ENCODE assay signal across 18 mouse cellular contexts in the genomic region with DNA sequence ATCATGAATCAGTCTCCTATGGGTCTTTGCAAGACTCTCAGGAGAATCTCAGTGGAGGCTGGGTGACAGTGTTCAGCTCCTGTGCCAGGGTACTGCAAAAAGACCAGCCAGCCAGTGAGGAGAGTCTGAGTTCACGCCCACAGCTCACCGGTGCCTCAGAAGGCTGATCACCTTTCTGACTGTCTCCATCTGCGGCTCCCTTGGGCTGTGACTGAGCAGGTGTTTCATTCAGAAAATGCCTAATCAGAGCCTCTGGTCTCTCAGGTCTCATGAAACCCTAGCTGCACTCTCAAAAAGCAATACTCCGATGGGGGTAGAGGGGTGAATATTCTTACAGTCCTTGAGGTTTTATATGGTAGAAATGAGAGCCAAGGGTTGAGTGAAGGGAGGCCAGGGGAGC.
DNase-seq lines count a peak whose midpoint lies in the region; ATAC-seq and TF ChIP-seq lines count a peak whose summit lies in the region.
"Had no signal": no experiment of that assay in that cellular context is flagged by ENCODE, and none has a peak within 500 bp of the region (broad histone marks: within the 10 kb centered on the region; RNA-seq: fewer than 3 reads in every experiment).

No protein-coding gene starts in this region.

- H3K4me3 ChIP-seq in forebrain, embryonic 15.5 days = no peak overlapping the region
- no peak overlapping the region for H3K4me3 ChIP-seq in forebrain, embryonic 16.5 days (replicated peaks; ENCODE audit: low read length)
- H3K4me3 ChIP-seq in midbrain, postnatal 0 days (ENCODE audit: low read depth, low read length) = no peak overlapping the region
- no peak overlapping the region for H3K4me3 ChIP-seq in midbrain, embryonic 14.5 days (replicated peaks; ENCODE audit: low read depth, low read length)
- H3K4me3 ChIP-seq in embryonic facial prominence, embryonic 13.5 days = no peak overlapping the region
- no peak overlapping the region for H3K4me3 ChIP-seq in forebrain, embryonic 12.5 days (replicated peaks)
- H3K4me3 ChIP-seq: liver, embryonic 12.5 days; lung, embryonic 15.5 days had no signal

- 0 out of 2 replicates have a peak, but pooled peaks cover 5% of the 10 kb centered on the region for H3K4me1 ChIP-seq in forebrain, embryonic 15.5 days
- H3K4me1 ChIP-seq in forebrain, embryonic 16.5 days (replicated peaks; ENCODE audit: control insufficient read depth, insufficient read depth, low read length) = 0 out of 2 replicates have a peak, but pooled peaks cover 2% of the 10 kb centered on the region
- no peaks in the 10 kb centered on the region for H3K4me1 ChIP-seq in midbrain, postnatal 0 days (ENCODE audit: insufficient read depth, low read length)
- no peaks in the 10 kb centered on the region for H3K4me1 ChIP-seq in midbrain, embryonic 14.5 days (ENCODE audit: control insufficient read depth, insufficient read depth, low read length)
- 0 out of 2 replicates have a peak, but pooled peaks cover 4% of the 10 kb centered on the region for H3K4me1 ChIP-seq in embryonic facial prominence, embryonic 13.5 days
- no peaks in the 10 kb centered on the region for H3K4me1 ChIP-seq in forebrain, embryonic 12.5 days
- H3K4me1 ChIP-seq: liver, embryonic 12.5 days; lung, embryonic 15.5 days had no signal

- no peak overlapping the region for H3K4me2 ChIP-seq in forebrain, embryonic 15.5 days (replicated peaks)
- no peak overlapping the region for H3K4me2 ChIP-seq in forebrain, embryonic 16.5 days (ENCODE audit: low read length)
- no peak overlapping the region for H3K4me2 ChIP-seq in midbrain, postnatal 0 days (ENCODE audit: low read depth, low read length, poor library complexity, severe bottlenecking)
- no peak overlapping the region for H3K4me2 ChIP-seq in midbrain, embryonic 14.5 days (ENCODE audit: low read length)
- no peak overlapping the region for H3K4me2 ChIP-seq in embryonic facial prominence, embryonic 13.5 days
- H3K4me2 ChIP-seq in forebrain, embryonic 12.5 days = no peak overlapping the region
- H3K4me2 ChIP-seq: liver, embryonic 12.5 days; lung, embryonic 15.5 days; midbrain, embryonic 11.5 days had no signal

- H3K27me3 ChIP-seq in forebrain, embryonic 15.5 days = no peaks in the 10 kb centered on the region
- no peaks in the 10 kb centered on the region for H3K27me3 ChIP-seq in forebrain, embryonic 16.5 days (replicated peaks; ENCODE audit: control insufficient read depth, insufficient read depth, low read length)
- no peaks in the 10 kb centered on the region for H3K27me3 ChIP-seq in midbrain, postnatal 0 days (ENCODE audit: insufficient read depth, low read length)
- H3K27me3 ChIP-seq in midbrain, embryonic 14.5 days (ENCODE audit: control insufficient read depth, insufficient read depth, low read length) = no peaks in the 10 kb centered on the region
- H3K27me3 ChIP-seq in embryonic facial prominence, embryonic 13.5 days = no peaks in the 10 kb centered on the region
- H3K27me3 ChIP-seq in forebrain, embryonic 12.5 days = no peaks in the 10 kb centered on the region
- H3K27me3 ChIP-seq: liver, embryonic 12.5 days; lung, embryonic 15.5 days; Patski had no signal

- peak; percentile 3 for DNase-seq in midbrain, postnatal 0 days (ENCODE audit: low spot score)
- DNase-seq in midbrain, embryonic 14.5 days = no peak
- DNase-seq in Muller cell, postnatal 12 days (ENCODE audit: inconsistent ontology term) = no peak
- DNase-seq: adrenal gland, postnatal 14 days; gastrocnemius, postnatal 10 days; heart, adult 18-20 months; kidney, adult 2 months; right cerebral cortex, adult 18-20 months had no signal

- 0 out of 2 replicates have a peak, but pooled peaks have one; percentile 26 for ATAC-seq in forebrain, embryonic 15.5 days (replicated peaks)
- no peak for ATAC-seq in forebrain, embryonic 16.5 days
- ATAC-seq in midbrain, postnatal 0 days (ENCODE audit: low FRiP score) = no peak
- ATAC-seq in midbrain, embryonic 14.5 days (ENCODE audit: low FRiP score, low TSS enrichment) = no peak
- ATAC-seq in embryonic facial prominence, embryonic 13.5 days (ENCODE audit: insufficient number of reproducible peaks, insufficient read depth, low FRiP score, low TSS enrichment, low read depth) = 0 out of 2 replicates have a peak, but pooled peaks have one; percentile 72
- ATAC-seq in forebrain, embryonic 12.5 days (ENCODE audit: low FRiP score) = no peak
- ATAC-seq: activated CD4-positive, CD25-positive, alpha-beta regulatory T cell, adult 4 months; liver, embryonic 12.5 days; Patski had no signal

- H3K9me3 ChIP-seq in forebrain, embryonic 15.5 days = no peaks in the 10 kb centered on the region
- H3K9me3 ChIP-seq in forebrain, embryonic 16.5 days (ENCODE audit: control insufficient read depth, low read length) = no peaks in the 10 kb centered on the region
- H3K9me3 ChIP-seq in midbrain, postnatal 0 days (ENCODE audit: low read length) = no peaks in the 10 kb centered on the region
- no peaks in the 10 kb centered on the region for H3K9me3 ChIP-seq in midbrain, embryonic 14.5 days (ENCODE audit: control insufficient read depth, low read length)
- H3K9me3 ChIP-seq in embryonic facial prominence, embryonic 13.5 days = no peaks in the 10 kb centered on the region
- H3K9me3 ChIP-seq in forebrain, embryonic 12.5 days = no peaks in the 10 kb centered on the region
- H3K9me3 ChIP-seq: liver, embryonic 12.5 days; lung, embryonic 15.5 days had no signal

- H3K36me3 ChIP-seq in forebrain, embryonic 15.5 days = no peaks in the 10 kb centered on the region
- no peaks in the 10 kb centered on the region for H3K36me3 ChIP-seq in forebrain, embryonic 16.5 days (ENCODE audit: control insufficient read depth, insufficient read depth)
- no peaks in the 10 kb centered on the region for H3K36me3 ChIP-seq in midbrain, postnatal 0 days (ENCODE audit: insufficient read depth, low read length)
- no peaks in the 10 kb centered on the region for H3K36me3 ChIP-seq in midbrain, embryonic 14.5 days (ENCODE audit: control insufficient read depth, insufficient read depth, low read length)
- no peaks in the 10 kb centered on the region for H3K36me3 ChIP-seq in embryonic facial prominence, embryonic 13.5 days
- H3K36me3 ChIP-seq in forebrain, embryonic 12.5 days (replicated peaks) = no peaks in the 10 kb centered on the region
- H3K36me3 ChIP-seq: liver, embryonic 12.5 days; lung, embryonic 15.5 days had no signal

- no peak overlapping the region for H3K27ac ChIP-seq in forebrain, embryonic 15.5 days (replicated peaks)
- H3K27ac ChIP-seq in forebrain, embryonic 16.5 days (ENCODE audit: low read length) = no peak overlapping the region
- no peak overlapping the region for H3K27ac ChIP-seq in midbrain, postnatal 0 days (ENCODE audit: low read depth, low read length)
- H3K27ac ChIP-seq in midbrain, embryonic 14.5 days (replicated peaks; ENCODE audit: low read depth, low read length) = no peak overlapping the region
- no peak overlapping the region for H3K27ac ChIP-seq in embryonic facial prominence, embryonic 13.5 days
- no peak overlapping the region for H3K27ac ChIP-seq in forebrain, embryonic 12.5 days
- H3K27ac ChIP-seq: liver, embryonic 12.5 days; lung, embryonic 15.5 days; macrophage had no signal

- no peak for TF ChIP-seq CTCF in midbrain, postnatal 0 days (IDR thresholded peaks at IDR 0.05)

- no peak overlapping the region for H3K9ac ChIP-seq in forebrain, embryonic 15.5 days (replicated peaks)
- no peak overlapping the region for H3K9ac ChIP-seq in forebrain, embryonic 16.5 days (replicated peaks; ENCODE audit: low read depth, low read length)
- H3K9ac ChIP-seq in midbrain, postnatal 0 days (replicated peaks; ENCODE audit: low read length, poor library complexity, severe bottlenecking) = no peak overlapping the region
- H3K9ac ChIP-seq in midbrain, embryonic 14.5 days (replicated peaks; ENCODE audit: low read length) = no peak overlapping the region
- H3K9ac ChIP-seq in embryonic facial prominence, embryonic 13.5 days = no peak overlapping the region
- no peak overlapping the region for H3K9ac ChIP-seq in forebrain, embryonic 12.5 days
- H3K9ac ChIP-seq: liver, embryonic 12.5 days; lung, embryonic 15.5 days had no signal

- 71% methylated on average over 4 of the region's 4 CpGs for WGBS in forebrain, embryonic 15.5 days
- WGBS in forebrain, embryonic 16.5 days = 82% methylated on average over 4 of the region's 4 CpGs
- 79% methylated on average over 4 of the region's 4 CpGs for WGBS in midbrain, postnatal 0 days
- 78% methylated on average over 4 of the region's 4 CpGs for WGBS in midbrain, embryonic 14.5 days
- WGBS in embryonic facial prominence, embryonic 13.5 days = 56% methylated on average over 4 of the region's 4 CpGs
- 70% methylated on average over 4 of the region's 4 CpGs for WGBS in forebrain, embryonic 12.5 days

Comparison
In these comparisons a context has a peak if more than half of its experiments do, and no peak if none do; other contexts are left out.
1. ATAC-seq: peak in forebrain, embryonic 15.5 days (single experiment) and embryonic facial prominence, embryonic 13.5 days (single experiment); none in forebrain, embryonic 16.5 days (single experiment), midbrain, postnatal 0 days (single experiment), midbrain, embryonic 14.5 days (single experiment) and forebrain, embryonic 12.5 days (single experiment).